Mouse (Mus musculus) kidney, adult 11 months (tissue): ENCODE measurements at regions not wholly inside any gene's neighbourhood (a gene's known extent, or its start where the extent isn't known, plus 50 kb on each side); places are given as distances from the start of the nearest gene placed in this dataset.

ENCODE experiments used
- DNase-seq: peaks from one replicate; pipeline ENCODE4 v3.0.0; 2022

DNA sequence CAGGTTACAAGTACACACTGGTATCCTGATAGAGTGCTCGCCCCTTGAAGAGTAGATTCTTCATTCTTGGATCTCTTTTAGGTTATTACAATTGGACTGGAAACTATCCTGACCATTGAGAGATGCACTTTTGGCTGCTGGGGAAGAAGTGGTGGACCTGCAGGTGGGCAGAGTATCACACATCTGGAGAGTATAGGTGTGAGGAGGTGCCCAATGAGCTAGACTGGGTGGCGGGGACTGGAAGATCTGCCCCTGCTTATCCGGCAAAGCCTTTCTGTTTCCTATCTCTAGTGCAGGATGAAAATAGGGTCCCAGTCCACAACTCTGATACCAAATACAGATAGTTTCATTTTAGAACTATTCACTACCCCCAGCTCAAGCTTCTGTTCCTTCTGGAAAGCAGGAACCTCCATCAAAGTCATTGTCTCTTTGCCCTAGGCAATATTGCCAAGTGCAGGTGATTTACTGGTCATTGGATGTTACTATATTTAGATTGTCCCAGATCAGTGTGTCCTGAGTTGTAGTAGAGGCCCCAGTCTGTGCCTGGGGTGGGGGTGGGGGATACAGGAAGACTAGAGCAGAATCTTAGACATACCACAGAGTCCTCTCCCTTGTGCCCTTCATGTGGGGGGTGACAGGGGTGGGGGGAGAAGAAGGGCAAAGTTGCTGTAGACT lies 62.5 kb upstream of the Ube2e1 start:
- DNase-seq, result no peak

GRCm38 (mm10) chr14:18391824-18392486 lies 60.3 kb upstream of the Ube2e1 start:
- no peak for DNase-seq

DNA sequence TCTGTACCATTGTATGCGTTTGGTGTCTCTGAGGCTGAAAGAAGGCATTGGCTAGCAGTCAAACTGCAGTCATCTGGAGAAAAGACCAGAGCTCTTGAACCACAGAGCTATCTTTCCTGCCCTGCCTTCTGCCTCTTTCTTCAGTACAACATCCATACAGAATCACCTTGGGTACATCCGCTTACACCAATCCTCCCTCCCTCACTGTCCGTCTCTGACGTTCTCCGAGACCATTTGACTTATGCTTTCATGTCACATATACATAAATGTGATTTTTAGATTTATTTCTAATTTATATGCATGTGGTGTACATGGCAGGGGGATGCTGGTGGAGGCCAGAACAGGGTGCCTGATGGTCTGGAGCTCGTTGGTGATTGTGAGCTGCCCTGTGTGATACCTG lies 57.7 kb upstream of the Ube2e1 start:
- no peak for DNase-seq

- DNase-seq, result no peak
These were observed 54.5 kb upstream of the Ube2e1 start for GRCm38 (mm10) chr14:18385953-18386668.
